Mouse (Mus musculus): ENCODE results near the gene Sppl2b. TPM values are rescaled to one million over a fixed set of nuclear protein-coding genes. Genes with fewer than 3 reads are reported as not detected.

The Sppl2b gene
- polyA plus RNA-seq, 1 experiment from 2014 or later, result 17.7 TPM

- DNase-seq (ENCODE audit: low spot score), result no peak
- no peaks in the 10 kb centered on the region for H3K4me1 ChIP-seq (replicated peaks; ENCODE audit: control insufficient read depth, insufficient read depth)
- H3K9me3 ChIP-seq (ENCODE audit: control insufficient read depth, low read length), result no peaks in the 10 kb centered on the region
- no peak for ATAC-seq (ENCODE audit: low FRiP score, low TSS enrichment)
- no peak overlapping the region for H3K4me2 ChIP-seq (replicated peaks; ENCODE audit: low read depth)
- no peak overlapping the region for H3K27ac ChIP-seq (replicated peaks)
- WGBS, result 65% methylated on average over 6 of the region's 6 CpGs
- peaks cover 4% of the 10 kb centered on the region; the same call in 1 of the 2 replicates for H3K27me3 ChIP-seq (ENCODE audit: control insufficient read depth, insufficient read depth, low read length)
- H3K4me3 ChIP-seq (ENCODE audit: low read depth, low read length), result no peak overlapping the region
- H3K36me3 ChIP-seq (ENCODE audit: control insufficient read depth, insufficient read depth, low read length), result no peaks in the 10 kb centered on the region
- TF ChIP-seq EP300 (optimal IDR thresholded peaks at IDR 0.05) (no peak), CTCF (IDR thresholded peaks at IDR 0.05; ENCODE audit: low read depth) (no peak)
- H3K9ac ChIP-seq (ENCODE audit: low read length), result no peak overlapping the region
These were observed 15.2 kb upstream of the Sppl2b start for GRCm38 (mm10) chr10:80839848-80840247.

- Histone ChIP-seq H3K4me3 (ENCODE audit: low read depth, low read length) (no peak overlapping the region), H3K9me3 (ENCODE audit: control insufficient read depth, low read length) (no peaks in the 10 kb centered on the region), H3K27ac (replicated peaks) (no peak overlapping the region), H3K4me1 (replicated peaks; ENCODE audit: control insufficient read depth, insufficient read depth) (no peaks in the 10 kb centered on the region), H3K4me2 (replicated peaks; ENCODE audit: low read depth) (no peak overlapping the region), H3K27me3 (ENCODE audit: control insufficient read depth, insufficient read depth, low read length) (peaks cover 4% of the 10 kb centered on the region; the same call in 1 of the 2 replicates), H3K9ac (ENCODE audit: low read length) (no peak overlapping the region), H3K36me3 (ENCODE audit: control insufficient read depth, insufficient read depth, low read length) (no peaks in the 10 kb centered on the region)
- WGBS, result 68% methylated on average over 2 of the region's 2 CpGs
- ATAC-seq (ENCODE audit: low FRiP score, low TSS enrichment), result no peak
- no peak for DNase-seq (ENCODE audit: low spot score)
- TF ChIP-seq EP300 (optimal IDR thresholded peaks at IDR 0.05) (no peak), CTCF (IDR thresholded peaks at IDR 0.05; ENCODE audit: low read depth) (no peak)
These were observed 13.4 kb upstream of the Sppl2b start for GRCm38 (mm10) chr10:80841685-80842084.

GRCm38 (mm10) chr10:80842334-80842733, 12.7 kb upstream of the Sppl2b start:
- Histone ChIP-seq H3K9me3 (ENCODE audit: control insufficient read depth, low read length) (no peaks in the 10 kb centered on the region), H3K36me3 (ENCODE audit: control insufficient read depth, insufficient read depth, low read length) (no peaks in the 10 kb centered on the region), H3K9ac (ENCODE audit: low read length) (no peak overlapping the region), H3K27me3 (ENCODE audit: control insufficient read depth, insufficient read depth, low read length) (peaks cover 4% of the 10 kb centered on the region; the same call in 1 of the 2 replicates), H3K4me2 (replicated peaks; ENCODE audit: low read depth) (no peak overlapping the region), H3K4me3 (ENCODE audit: low read depth, low read length) (no peak overlapping the region), H3K27ac (replicated peaks) (no peak overlapping the region), H3K4me1 (replicated peaks; ENCODE audit: control insufficient read depth, insufficient read depth) (no peaks in the 10 kb centered on the region)
- 73% methylated on average over 15 of the region's 15 CpGs for WGBS
- DNase-seq (ENCODE audit: low spot score), result no peak
- no peak for ATAC-seq (ENCODE audit: low FRiP score, low TSS enrichment)
- no peak for TF ChIP-seq EP300 (optimal IDR thresholded peaks at IDR 0.05)
- TF ChIP-seq CTCF (IDR thresholded peaks at IDR 0.05; ENCODE audit: low read depth), result no peak

- no peak for ATAC-seq (ENCODE audit: low FRiP score, low TSS enrichment)
- no peaks in the 10 kb centered on the region for H3K4me1 ChIP-seq (replicated peaks; ENCODE audit: control insufficient read depth, insufficient read depth)
- H3K4me3 ChIP-seq (ENCODE audit: low read depth, low read length), result peak overlapping the region; percentile 41
- H3K9ac ChIP-seq (ENCODE audit: low read length), result peak overlapping the region; percentile 43; the same call in 1 of the 2 replicates
- H3K4me2 ChIP-seq (replicated peaks; ENCODE audit: low read depth), result peak overlapping the region; percentile 62
- H3K27me3 ChIP-seq (ENCODE audit: control insufficient read depth, insufficient read depth, low read length), result peaks cover 4% of the 10 kb centered on the region; the same call in 1 of the 2 replicates
- no peak for DNase-seq (ENCODE audit: low spot score)
- H3K27ac ChIP-seq (replicated peaks), result no peak overlapping the region
- no peaks in the 10 kb centered on the region for H3K36me3 ChIP-seq (ENCODE audit: control insufficient read depth, insufficient read depth, low read length)
- WGBS, result 10% methylated on average over 31 of the region's 32 CpGs
- H3K9me3 ChIP-seq (ENCODE audit: control insufficient read depth, low read length), result no peaks in the 10 kb centered on the region
- TF ChIP-seq EP300 (optimal IDR thresholded peaks at IDR 0.05) (no peak), CTCF (IDR thresholded peaks at IDR 0.05; ENCODE audit: low read depth) (no peak)
These were observed 11.8 kb upstream of the Sppl2b start for GRCm38 (mm10) chr10:80843087-80843930.

GRCm38 (mm10) chr10:80843931-80844547, 11.0 kb upstream of the Sppl2b start, which contains the start of gene Lingo3:
Gene Lingo3, minus strand, starts transcription at chr10:80844039.
- 5% methylated on average over 41 of the region's 51 CpGs for WGBS
- ATAC-seq (ENCODE audit: low FRiP score, low TSS enrichment) (0 out of 2 replicates have a peak, but pooled peaks have one; percentile 9), DNase-seq (ENCODE audit: low spot score) (no peak)

More at GRCm38 (mm10) chr10:80843931-80844547, 11.0 kb upstream of the Sppl2b start, which contains the start of gene Lingo3:
- Histone ChIP-seq H3K27ac (replicated peaks) (no peak within 1 kb of the TSS), H3K9ac (ENCODE audit: low read length) (peak within 1 kb of the TSS; percentile 43; the same call in 1 of the 2 replicates), H3K9me3 (ENCODE audit: control insufficient read depth, low read length) (no peaks in the 10 kb centered on the region), H3K36me3 (ENCODE audit: control insufficient read depth, insufficient read depth, low read length) (no peaks in the 10 kb centered on the region), H3K4me3 (ENCODE audit: low read depth, low read length) (peak within 1 kb of the TSS; percentile 41), H3K4me2 (replicated peaks; ENCODE audit: low read depth) (peak within 1 kb of the TSS; percentile 62), H3K27me3 (ENCODE audit: control insufficient read depth, insufficient read depth, low read length) (peaks cover 4% of the 10 kb centered on the region; the same call in 1 of the 2 replicates), H3K4me1 (replicated peaks; ENCODE audit: control insufficient read depth, insufficient read depth) (0 out of 2 replicates have a peak, but pooled peaks cover 2% of the 10 kb centered on the region)
- TF ChIP-seq CTCF (IDR thresholded peaks at IDR 0.05; ENCODE audit: low read depth), result no peak
- no peak for TF ChIP-seq EP300 (optimal IDR thresholded peaks at IDR 0.05)

Data from stomach, postnatal 0 days (tissue).